ENCODE assay signal across 30 mouse cellular contexts in the genomic region with DNA sequence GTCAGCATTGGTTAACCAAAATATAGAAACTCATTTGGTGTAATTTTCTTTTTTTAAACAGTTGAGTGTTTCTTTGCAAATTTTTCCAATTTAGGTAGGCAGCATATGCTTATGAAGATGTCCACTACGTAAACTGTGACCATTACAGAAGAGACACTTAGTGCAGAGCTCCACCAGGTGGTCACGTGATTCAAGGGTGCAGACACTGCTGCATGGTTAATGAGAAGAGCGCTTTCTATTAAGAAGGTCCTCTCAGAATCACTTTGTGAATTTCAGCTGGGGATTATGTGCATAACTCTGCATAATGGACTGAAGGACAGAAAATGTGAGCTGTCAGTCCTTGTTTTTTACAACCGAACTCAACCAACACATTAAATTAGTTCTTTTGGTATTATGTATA.
DNase-seq lines count a peak whose midpoint lies in the region; ATAC-seq lines count a peak whose summit lies in the region.
"Had no signal": no experiment of that assay in that cellular context is flagged by ENCODE, and none has a peak within 500 bp of the region (broad histone marks: within the 10 kb centered on the region; RNA-seq: fewer than 3 reads in every experiment).

No protein-coding gene starts in this region.

- DNase-seq in cerebellum, postnatal 10 days, result peak; percentile 4 to 18
- DNase-seq in cerebellum, adult 11 months, result no peak
- peak; percentile 5 for DNase-seq in kidney, adult 9 months
- DNase-seq in retina, postnatal 1 day, result peak; percentile 7
- no peak for DNase-seq in lung, postnatal 10 days
- DNase-seq: adrenal gland, postnatal 36 days; cerebellum, adult 8-10 months; cerebellum, postnatal 36 days; gastrocnemius, postnatal 25 days; heart, adult 11 months; kidney, postnatal 4 days; layer of hippocampus, postnatal 36 days; right cerebral cortex, adult 18-20 months; spleen, adult 18-20 months; thymus, postnatal 14 days had no signal

- no peaks in the 10 kb centered on the region for H3K36me3 ChIP-seq in kidney, embryonic 16.5 days (ENCODE audit: insufficient read depth, low read length)
- H3K36me3 ChIP-seq in midbrain, embryonic 12.5 days, result no peaks in the 10 kb centered on the region
- H3K36me3 ChIP-seq in midbrain, embryonic 15.5 days (replicated peaks), result no peaks in the 10 kb centered on the region
- H3K36me3 ChIP-seq: G1E; heart, embryonic 10.5 days; heart, embryonic 15.5 days; kidney, embryonic 15.5 days; limb, embryonic 10.5 days; limb, embryonic 15.5 days; neural tube, embryonic 15.5 days had no signal

- no peak for ATAC-seq in kidney, embryonic 16.5 days (ENCODE audit: low FRiP score, low TSS enrichment)
- ATAC-seq in midbrain, embryonic 12.5 days (ENCODE audit: low FRiP score, low read depth), result peak; percentile 80
- ATAC-seq in midbrain, embryonic 15.5 days (replicated peaks), result no peak
- ATAC-seq: forebrain, embryonic 16.5 days; hindbrain, postnatal 0 days; intestine, embryonic 16.5 days had no signal

- H3K27ac ChIP-seq in kidney, embryonic 16.5 days (ENCODE audit: low read length), result no peak overlapping the region
- no peak overlapping the region for H3K27ac ChIP-seq in midbrain, embryonic 12.5 days (replicated peaks)
- no peak overlapping the region for H3K27ac ChIP-seq in midbrain, embryonic 15.5 days
- H3K27ac ChIP-seq: heart, embryonic 10.5 days; heart, embryonic 15.5 days; hindbrain, postnatal 0 days; kidney, embryonic 15.5 days; limb, embryonic 10.5 days; limb, embryonic 15.5 days; liver, embryonic 14.5 days; macrophage; neural tube, embryonic 15.5 days had no signal

- no peaks in the 10 kb centered on the region for H3K4me1 ChIP-seq in kidney, embryonic 16.5 days (ENCODE audit: insufficient read depth, low read length)
- H3K4me1 ChIP-seq in midbrain, embryonic 12.5 days, result no peaks in the 10 kb centered on the region
- no peaks in the 10 kb centered on the region for H3K4me1 ChIP-seq in midbrain, embryonic 15.5 days
- H3K4me1 ChIP-seq: heart, embryonic 10.5 days; heart, embryonic 15.5 days; kidney, embryonic 15.5 days; limb, embryonic 10.5 days; limb, embryonic 15.5 days; neural tube, embryonic 15.5 days had no signal

- no peaks in the 10 kb centered on the region for H3K27me3 ChIP-seq in kidney, embryonic 16.5 days (ENCODE audit: insufficient read depth, low read length)
- H3K27me3 ChIP-seq in midbrain, embryonic 12.5 days, result no peaks in the 10 kb centered on the region
- no peaks in the 10 kb centered on the region for H3K27me3 ChIP-seq in midbrain, embryonic 15.5 days (replicated peaks)
- H3K27me3 ChIP-seq: heart, embryonic 15.5 days; kidney, embryonic 15.5 days; limb, embryonic 15.5 days; neural tube, embryonic 15.5 days had no signal

- H3K4me2 ChIP-seq in kidney, embryonic 16.5 days (replicated peaks; ENCODE audit: low read depth, low read length), result no peak overlapping the region
- H3K4me2 ChIP-seq in midbrain, embryonic 12.5 days (replicated peaks), result no peak overlapping the region
- no peak overlapping the region for H3K4me2 ChIP-seq in midbrain, embryonic 15.5 days
- H3K4me2 ChIP-seq: heart, embryonic 15.5 days; kidney, embryonic 15.5 days; limb, embryonic 15.5 days; neural tube, embryonic 15.5 days had no signal

- 81% methylated on average over 4 of the region's 4 CpGs for WGBS in kidney, embryonic 16.5 days
- WGBS in midbrain, embryonic 12.5 days, result 59% methylated on average over 4 of the region's 4 CpGs
- 57% methylated on average over 4 of the region's 4 CpGs for WGBS in midbrain, embryonic 15.5 days

- H3K9me3 ChIP-seq in kidney, embryonic 16.5 days (ENCODE audit: low read length), result no peaks in the 10 kb centered on the region
- no peaks in the 10 kb centered on the region for H3K9me3 ChIP-seq in midbrain, embryonic 12.5 days
- no peaks in the 10 kb centered on the region for H3K9me3 ChIP-seq in midbrain, embryonic 15.5 days
- H3K9me3 ChIP-seq: G1E; heart, embryonic 10.5 days; heart, embryonic 15.5 days; kidney, embryonic 15.5 days; limb, embryonic 10.5 days; limb, embryonic 15.5 days; neural tube, embryonic 15.5 days had no signal

- H3K9ac ChIP-seq in kidney, embryonic 16.5 days (replicated peaks; ENCODE audit: low read length), result no peak overlapping the region
- H3K9ac ChIP-seq in midbrain, embryonic 12.5 days (replicated peaks), result no peak overlapping the region
- H3K9ac ChIP-seq in midbrain, embryonic 15.5 days, result no peak overlapping the region
- H3K9ac ChIP-seq: heart, embryonic 15.5 days; kidney, embryonic 15.5 days; limb, embryonic 15.5 days; liver, embryonic 14.5 days; neural tube, embryonic 15.5 days had no signal

- H3K4me3 ChIP-seq in kidney, embryonic 16.5 days (ENCODE audit: low read length), result no peak overlapping the region
- no peak overlapping the region for H3K4me3 ChIP-seq in midbrain, embryonic 12.5 days
- H3K4me3 ChIP-seq in midbrain, embryonic 15.5 days, result no peak overlapping the region
- H3K4me3 ChIP-seq: heart, embryonic 10.5 days; heart, embryonic 15.5 days; kidney, embryonic 15.5 days; limb, embryonic 10.5 days; limb, embryonic 15.5 days; neural tube, embryonic 15.5 days had no signal

Comparison
In these comparisons a context has a peak if more than half of its experiments do, and no peak if none do; other contexts are left out.
1. DNase-seq: peak in cerebellum, postnatal 10 days (2 of 2), kidney, adult 9 months (single experiment) and retina, postnatal 1 day (single experiment); none in cerebellum, adult 11 months (single experiment) and lung, postnatal 10 days (single experiment).